Mouse (Mus musculus): ENCODE measurements at regions not wholly inside any gene's neighbourhood (a gene's known extent, or its start where the extent isn't known, plus 50 kb on each side); places are given as distances from the start of the nearest gene placed in this dataset.

DNA sequence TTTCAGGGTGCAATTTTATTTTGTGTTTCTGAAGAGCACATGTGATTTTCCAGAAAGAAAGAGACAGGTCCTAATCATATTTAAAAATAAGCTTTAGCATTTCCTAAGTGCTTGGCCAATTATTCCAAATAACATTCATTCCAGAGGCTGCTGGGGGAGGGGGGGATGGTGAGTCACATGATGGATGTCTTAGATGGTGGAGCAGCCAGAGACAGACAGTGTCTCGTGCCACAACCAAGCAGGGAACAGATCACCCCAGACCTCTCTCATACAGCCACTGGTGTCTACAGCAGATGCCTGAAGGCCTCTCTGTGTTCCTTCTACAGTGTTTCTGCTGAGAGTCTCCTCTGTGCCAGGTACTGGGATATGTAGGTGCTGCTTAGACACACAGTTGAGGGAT, 112.8 kb upstream of the Adra1b start:
- no peak for TF ChIP-seq GABPA (IDR thresholded peaks at IDR 0.05; ENCODE audit: insufficient replicate concordance, low read depth, low read length)
- TF ChIP-seq CTCF (conservative IDR thresholded peaks at IDR 0.05 in 1 of 2, IDR thresholded peaks at IDR 0.05 in 1 of 2; ENCODE audit: low read depth in 2 of 2, low read length in 2 of 2), result no peak
- TF ChIP-seq USF1 (IDR thresholded peaks at IDR 0.05; ENCODE audit: low read depth, low read length), result no peak
- TF ChIP-seq POLR2A (IDR thresholded peaks at IDR 0.05; ENCODE audit: low read depth, low read length), result no peak
- TF ChIP-seq NELFE (IDR thresholded peaks at IDR 0.05; ENCODE audit: low read depth, low read length), result no peak
- no peak for TF ChIP-seq ZNF384 (IDR thresholded peaks at IDR 0.05; ENCODE audit: low read depth, low read length)
- no peak for TF ChIP-seq EP300 (IDR thresholded peaks at IDR 0.05; ENCODE audit: low read length)
- TF ChIP-seq ELF1 (IDR thresholded peaks at IDR 0.05; ENCODE audit: low read depth, low read length), result no peak
- TF ChIP-seq CHD1 (IDR thresholded peaks at IDR 0.05; ENCODE audit: low read depth, low read length), result no peak

All from CH12.LX (cell line).